Mouse (Mus musculus): Measurements from ENCODE around the gene Srrm3. TPM values are rescaled to one million over a fixed set of nuclear protein-coding genes. Genes with fewer than 3 reads are reported as not detected.

Gene Srrm3
- polyA plus RNA-seq, 2 experiments, result 0.12 to 0.55 TPM

DNA sequence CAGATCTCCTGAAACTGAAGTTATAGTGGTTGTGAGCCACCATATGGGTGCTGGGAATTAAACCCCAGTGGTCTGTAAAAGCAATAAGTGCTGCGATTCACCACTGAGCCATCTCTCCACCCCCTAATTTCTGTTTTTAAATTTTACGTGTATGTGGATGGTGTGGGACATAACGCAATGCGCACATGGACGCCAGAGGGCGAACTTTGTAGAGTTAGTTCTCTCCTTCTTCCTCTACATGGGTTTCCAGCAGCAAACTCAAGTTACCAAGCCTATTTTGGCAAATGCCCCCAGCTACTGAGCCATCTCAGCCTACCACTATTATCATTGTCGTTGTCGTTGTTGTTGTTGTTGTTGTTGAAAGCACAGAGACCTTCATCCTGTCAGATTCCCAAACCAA lies 70.5 kb downstream of the Srrm3 start:
- DNase-seq (ENCODE audit: low spot score) (peak; percentile 85), ATAC-seq (ENCODE audit: low FRiP score, low read depth) (peak; percentile 17; the same call in 1 of the 2 replicates)
- H3K9ac ChIP-seq (ENCODE audit: low read depth, low read length, severe bottlenecking), result no peak overlapping the region
- no peaks in the 10 kb centered on the region for H3K9me3 ChIP-seq (ENCODE audit: control insufficient read depth, low read length)
- H3K4me1 ChIP-seq (ENCODE audit: control insufficient read depth, insufficient read depth, low read length), result peaks cover 10% of the 10 kb centered on the region
- H3K4me2 ChIP-seq (replicated peaks; ENCODE audit: low read depth, low read length, severe bottlenecking), result peak overlapping the region; percentile 50
- no peaks in the 10 kb centered on the region for H3K36me3 ChIP-seq (ENCODE audit: control insufficient read depth, insufficient read depth, low read length)
- TF ChIP-seq POLR2A (IDR thresholded peaks at IDR 0.05; ENCODE audit: borderline replicate concordance, extremely low read depth, insufficient read depth, insufficient read length), result no peak
- 15% methylated on average over 8 of the region's 8 CpGs for WGBS
- peak overlapping the region; percentile 37; the same call in 1 of the 2 replicates for H3K4me3 ChIP-seq (replicated peaks; ENCODE audit: low read length)
- H3K27ac ChIP-seq (replicated peaks; ENCODE audit: low read depth, low read length), result no peak overlapping the region
- H3K27me3 ChIP-seq (ENCODE audit: control insufficient read depth, insufficient read depth, low read length), result no peaks in the 10 kb centered on the region

DNA sequence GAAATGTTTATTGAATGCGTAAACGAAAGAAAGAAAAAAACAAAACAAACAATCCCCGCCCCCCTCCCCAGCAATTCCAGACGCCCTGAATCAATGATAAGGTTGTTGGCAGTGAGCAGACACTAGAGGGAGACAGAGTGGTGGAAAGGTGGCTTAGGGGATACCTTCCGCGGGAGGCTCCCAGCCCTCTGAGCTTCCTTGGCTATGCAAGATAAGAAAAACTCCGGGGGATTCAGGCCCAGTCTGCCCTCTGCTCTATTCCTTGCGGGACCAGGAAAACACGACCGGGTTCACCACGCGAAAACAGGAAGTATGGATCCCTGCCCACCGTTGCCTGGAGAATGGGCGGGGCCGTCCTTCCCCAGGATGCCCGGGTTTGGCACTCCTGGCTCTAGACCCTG lies 71.1 kb downstream of the Srrm3 start:
- no peaks in the 10 kb centered on the region for H3K27me3 ChIP-seq (ENCODE audit: control insufficient read depth, insufficient read depth, low read length)
- WGBS, result under 1% methylated on average over 16 of the region's 16 CpGs
- no peaks in the 10 kb centered on the region for H3K9me3 ChIP-seq (ENCODE audit: control insufficient read depth, low read length)
- H3K4me3 ChIP-seq (replicated peaks; ENCODE audit: low read length), result peak overlapping the region; percentile 37
- ATAC-seq (ENCODE audit: low FRiP score, low read depth) (peak; percentile 30; the same call in 1 of the 2 replicates), DNase-seq (ENCODE audit: low spot score) (peak; percentile 78)
- no peaks in the 10 kb centered on the region for H3K36me3 ChIP-seq (ENCODE audit: control insufficient read depth, insufficient read depth, low read length)
- H3K9ac ChIP-seq (ENCODE audit: low read depth, low read length, severe bottlenecking), result peak overlapping the region; percentile 25
- no peak for TF ChIP-seq POLR2A (IDR thresholded peaks at IDR 0.05; ENCODE audit: borderline replicate concordance, extremely low read depth, insufficient read depth, insufficient read length)
- no peak overlapping the region for H3K27ac ChIP-seq (replicated peaks; ENCODE audit: low read depth, low read length)
- peaks cover 10% of the 10 kb centered on the region for H3K4me1 ChIP-seq (ENCODE audit: control insufficient read depth, insufficient read depth, low read length)
- peak overlapping the region; percentile 50 for H3K4me2 ChIP-seq (replicated peaks; ENCODE audit: low read depth, low read length, severe bottlenecking)

DNA sequence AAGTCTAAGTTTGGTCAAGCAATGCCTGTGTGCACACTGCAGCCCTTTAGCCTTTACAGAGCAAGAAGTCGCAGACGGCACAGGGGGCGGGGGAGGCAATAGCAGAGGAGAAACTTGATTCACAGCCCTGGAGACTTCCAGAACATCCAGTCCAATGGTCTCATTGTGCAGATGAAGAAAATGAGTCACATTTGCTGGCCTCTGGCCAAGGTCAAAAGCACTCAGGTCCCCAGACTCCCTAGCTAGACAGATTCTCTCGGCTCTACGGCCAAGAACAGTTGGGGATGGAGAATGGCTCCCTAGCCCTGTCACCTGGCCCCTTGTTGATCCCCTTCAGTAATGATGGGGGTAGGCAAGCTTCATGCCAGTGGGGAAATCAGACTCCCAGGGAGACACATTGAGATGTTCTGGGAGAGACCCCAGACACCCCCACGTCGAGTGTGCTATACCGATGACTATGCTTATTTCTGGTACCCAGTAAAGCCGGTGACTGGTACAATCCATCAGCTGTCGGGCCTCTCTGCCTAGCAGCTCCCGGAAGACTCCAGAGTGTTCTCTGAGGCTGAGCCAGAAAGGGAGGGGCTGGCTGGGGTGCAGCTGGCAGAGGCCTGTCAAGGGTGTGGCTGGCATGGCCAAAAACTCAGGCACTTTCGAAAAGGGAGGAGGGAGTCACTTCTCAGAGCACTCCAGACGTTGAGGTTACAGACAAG lies 72.9 kb downstream of the Srrm3 start:
- no peaks in the 10 kb centered on the region for H3K27me3 ChIP-seq (ENCODE audit: control insufficient read depth, insufficient read depth, low read length)
- no peak for TF ChIP-seq POLR2A (IDR thresholded peaks at IDR 0.05; ENCODE audit: borderline replicate concordance, extremely low read depth, insufficient read depth, insufficient read length)
- no peak overlapping the region for H3K27ac ChIP-seq (replicated peaks; ENCODE audit: low read depth, low read length)
- WGBS, result 44% methylated on average over 13 of the region's 13 CpGs
- H3K4me3 ChIP-seq (replicated peaks; ENCODE audit: low read length), result no peak overlapping the region
- no peak overlapping the region for H3K9ac ChIP-seq (ENCODE audit: low read depth, low read length, severe bottlenecking)
- H3K4me2 ChIP-seq (replicated peaks; ENCODE audit: low read depth, low read length, severe bottlenecking), result no peak overlapping the region
- H3K9me3 ChIP-seq (ENCODE audit: control insufficient read depth, low read length), result no peaks in the 10 kb centered on the region
- DNase-seq (ENCODE audit: low spot score) (peak; percentile 67), ATAC-seq (ENCODE audit: low FRiP score, low read depth) (peak; percentile 70)
- H3K36me3 ChIP-seq (ENCODE audit: control insufficient read depth, insufficient read depth, low read length), result no peaks in the 10 kb centered on the region
- H3K4me1 ChIP-seq (ENCODE audit: control insufficient read depth, insufficient read depth, low read length), result peaks cover 10% of the 10 kb centered on the region

DNA sequence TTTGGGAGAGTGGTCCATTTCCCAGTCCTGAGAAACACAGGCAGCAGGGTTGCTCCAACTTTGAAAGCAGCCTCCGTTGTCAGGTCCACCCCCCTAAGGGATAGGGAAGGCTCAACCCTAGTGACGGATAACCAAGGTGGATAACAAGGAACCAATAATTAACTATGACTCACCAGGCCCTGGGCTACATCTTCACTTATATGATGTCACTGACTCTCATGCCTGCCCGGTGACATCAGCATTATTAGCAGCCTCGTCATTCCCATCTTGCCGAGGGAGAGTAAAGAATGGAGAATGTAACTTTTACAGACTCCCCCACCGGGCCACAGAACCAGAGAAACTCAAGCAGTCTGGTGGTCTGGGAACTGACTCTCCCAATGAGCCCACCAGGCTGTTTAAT lies 78.0 kb downstream of the Srrm3 start:
- TF ChIP-seq POLR2A (IDR thresholded peaks at IDR 0.05; ENCODE audit: borderline replicate concordance, extremely low read depth, insufficient read depth, insufficient read length), result no peak
- no peaks in the 10 kb centered on the region for H3K9me3 ChIP-seq (ENCODE audit: control insufficient read depth, low read length)

DNA sequence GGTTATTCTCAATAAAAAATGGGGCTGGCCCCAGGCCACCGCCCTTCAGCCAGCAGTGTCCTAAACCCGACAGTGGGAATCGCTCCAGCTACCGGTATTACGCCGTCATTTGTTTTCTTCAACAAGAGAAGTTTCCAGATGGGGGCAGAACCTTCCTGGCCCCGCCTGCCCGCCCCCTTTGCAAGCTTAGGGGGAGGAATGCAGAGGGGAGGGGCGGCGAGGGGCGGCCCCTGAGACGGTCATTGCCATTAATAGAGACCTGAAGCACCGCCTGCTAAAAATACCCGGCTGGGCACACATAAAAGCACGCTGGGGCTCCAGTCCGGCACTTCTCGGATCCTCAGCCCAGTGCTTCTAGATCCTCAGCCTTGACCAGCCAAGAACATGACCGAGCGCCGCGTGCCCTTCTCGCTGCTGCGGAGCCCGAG lies 81.0 kb downstream of the Srrm3 start, which contains the start of gene Hspb1:
TSS of gene Hspb1 (plus strand) at position 245 of the 428 bp plus-strand sequence.
- Histone ChIP-seq H3K4me2 (replicated peaks; ENCODE audit: low read depth, low read length, severe bottlenecking) (peak within 1 kb of the TSS; percentile 56), H3K36me3 (ENCODE audit: control insufficient read depth, insufficient read depth, low read length) (no peaks in the 10 kb centered on the region), H3K9ac (ENCODE audit: low read depth, low read length, severe bottlenecking) (peak within 1 kb of the TSS; percentile 45), H3K4me1 (ENCODE audit: control insufficient read depth, insufficient read depth, low read length) (peaks cover 11% of the 10 kb centered on the region; the same call in 1 of the 2 replicates), H3K4me3 (replicated peaks; ENCODE audit: low read length) (peak within 1 kb of the TSS; percentile 34), H3K9me3 (ENCODE audit: control insufficient read depth, low read length) (no peaks in the 10 kb centered on the region), H3K27ac (replicated peaks; ENCODE audit: low read depth, low read length) (no peak within 1 kb of the TSS), H3K27me3 (ENCODE audit: control insufficient read depth, insufficient read depth, low read length) (peaks cover 28% of the 10 kb centered on the region; the same call in 1 of the 2 replicates)
- under 1% methylated on average over 24 of the region's 24 CpGs for WGBS
- ATAC-seq (ENCODE audit: low FRiP score, low read depth) (peak; percentile 76), DNase-seq (ENCODE audit: low spot score) (peak; percentile 81)
- TF ChIP-seq POLR2A (IDR thresholded peaks at IDR 0.05; ENCODE audit: borderline replicate concordance, extremely low read depth, insufficient read depth, insufficient read length), result no peak

More for the DNA sequence above, 78.0 kb downstream of the Srrm3 start:
- ATAC-seq (ENCODE audit: low FRiP score, low read depth), result no peak
- 64% methylated on average over 6 of the region's 6 CpGs for WGBS
- H3K4me3 ChIP-seq (replicated peaks; ENCODE audit: low read length), result no peak overlapping the region
- H3K4me1 ChIP-seq (ENCODE audit: control insufficient read depth, insufficient read depth, low read length), result peaks cover 14% of the 10 kb centered on the region
- peaks cover 19% of the 10 kb centered on the region; the same call in 1 of the 2 replicates for H3K27me3 ChIP-seq (ENCODE audit: control insufficient read depth, insufficient read depth, low read length)
- H3K36me3 ChIP-seq (ENCODE audit: control insufficient read depth, insufficient read depth, low read length), result no peaks in the 10 kb centered on the region
- H3K27ac ChIP-seq (replicated peaks; ENCODE audit: low read depth, low read length), result no peak overlapping the region
- no peak for DNase-seq (ENCODE audit: low spot score)
- H3K4me2 ChIP-seq (replicated peaks; ENCODE audit: low read depth, low read length, severe bottlenecking), result no peak overlapping the region
- H3K9ac ChIP-seq (ENCODE audit: low read depth, low read length, severe bottlenecking), result no peak overlapping the region
